Mouse (Mus musculus) cerebellum, adult (tissue): Measurements from ENCODE around the gene Dock1.

Experiments
- ATAC-seq: cut with Nextera tagmentation; 2 replicates; pipeline ENCODE4 v1.9.2; 2017; ENCODE audit warnings: mild to moderate bottlenecking, moderate library complexity, mixed read lengths; ENCODE audit not compliant: insufficient number of reproducible peaks, low FRiP score, low TSS enrichment

Dock1 gene

DNA sequence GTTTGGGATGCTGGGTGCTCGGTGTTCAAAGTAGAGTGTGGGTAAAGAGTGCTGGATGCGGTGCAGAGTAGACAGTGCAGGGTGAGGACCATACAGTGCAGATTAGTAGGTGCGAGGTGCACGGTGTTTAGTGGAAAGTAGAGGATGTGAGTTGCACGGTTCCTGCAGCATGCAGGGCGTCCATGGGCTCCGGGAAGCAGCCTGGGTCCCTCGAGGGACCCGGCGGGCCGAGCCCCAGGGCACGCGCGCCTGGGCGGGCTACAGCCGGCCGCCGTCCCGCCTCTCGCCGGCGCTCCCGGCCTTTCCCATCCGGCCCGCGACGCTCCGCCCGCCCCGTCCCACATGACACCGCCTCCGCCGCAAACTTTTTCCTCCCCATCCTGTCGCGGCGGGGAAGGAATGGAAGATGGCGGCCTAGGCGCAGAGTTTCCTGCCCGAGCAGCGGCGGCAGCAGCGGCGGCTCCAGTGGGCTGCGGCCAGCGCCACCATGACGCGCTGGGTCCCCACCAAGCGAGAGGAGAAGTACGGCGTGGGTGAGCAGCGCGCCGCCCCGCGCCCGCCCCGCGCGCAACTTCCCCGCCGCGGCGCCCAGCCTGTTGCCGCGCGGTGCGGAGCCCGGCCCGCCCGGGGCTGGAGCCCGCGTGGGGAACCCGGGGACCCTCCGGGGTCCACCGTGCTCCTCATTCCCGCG lies at the start of gene Dock1:
Dock1 (plus strand) TSS at position 343 of the 691 bp plus-strand sequence.
- no peak for ATAC-seq

- no peak for ATAC-seq
Observed at GRCm38 (mm10) chr7:134627906-134628305, 42.5 kb upstream of the Dock1 start.

DNA sequence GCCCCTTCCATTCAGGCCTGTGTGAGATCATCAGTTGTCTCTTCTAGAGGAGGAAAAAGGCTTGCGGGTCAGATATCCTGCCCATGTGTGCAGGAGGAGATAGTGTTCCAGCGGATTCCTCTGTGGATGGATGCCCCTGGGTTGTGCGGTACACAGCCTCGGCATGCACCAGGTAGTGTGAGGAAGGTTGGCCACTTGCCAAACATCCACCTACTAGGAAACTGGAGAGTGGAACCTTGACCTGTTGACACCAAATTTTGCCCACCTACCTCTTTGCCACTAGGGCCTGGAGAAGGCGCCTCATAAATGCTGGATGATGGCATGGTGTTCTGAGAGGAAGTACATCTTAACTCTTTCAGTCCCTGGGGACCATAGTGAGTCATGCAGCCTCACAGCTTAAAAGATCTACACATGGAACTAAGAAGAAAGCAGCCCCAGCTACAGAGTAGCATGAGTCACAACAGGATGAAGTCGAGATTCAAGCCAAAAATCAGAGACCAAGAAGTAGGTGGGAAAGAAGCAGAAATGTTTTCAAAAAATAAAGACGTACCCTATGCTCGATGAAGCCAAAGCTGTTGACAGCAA lies 20.1 kb upstream of the Dock1 start:
- ATAC-seq, result no peak

DNA sequence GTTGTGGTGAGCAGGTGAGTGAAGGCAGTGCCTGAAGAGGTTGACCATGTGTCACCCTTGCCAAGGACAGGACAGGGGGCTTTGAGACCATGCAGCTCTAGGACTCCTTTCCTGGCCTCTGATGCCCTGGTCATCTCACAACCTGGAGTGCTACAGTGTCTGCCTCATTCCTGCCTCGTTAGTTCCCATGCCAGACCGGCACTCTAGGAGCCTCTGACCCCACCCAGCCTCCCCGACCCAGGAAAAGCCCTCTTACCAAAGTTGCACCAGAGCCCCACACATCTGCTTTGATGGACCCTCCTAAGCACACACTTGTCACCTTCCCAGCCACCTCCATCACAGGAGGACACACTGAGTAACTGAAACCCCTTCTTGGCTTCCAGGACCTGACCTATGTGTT lies 19.4 kb upstream of the Dock1 start:
- no peak for ATAC-seq

GRCm38 (mm10) chr7:134663241-134663640 lies 7.2 kb upstream of the Dock1 start:
- no peak for ATAC-seq

DNA sequence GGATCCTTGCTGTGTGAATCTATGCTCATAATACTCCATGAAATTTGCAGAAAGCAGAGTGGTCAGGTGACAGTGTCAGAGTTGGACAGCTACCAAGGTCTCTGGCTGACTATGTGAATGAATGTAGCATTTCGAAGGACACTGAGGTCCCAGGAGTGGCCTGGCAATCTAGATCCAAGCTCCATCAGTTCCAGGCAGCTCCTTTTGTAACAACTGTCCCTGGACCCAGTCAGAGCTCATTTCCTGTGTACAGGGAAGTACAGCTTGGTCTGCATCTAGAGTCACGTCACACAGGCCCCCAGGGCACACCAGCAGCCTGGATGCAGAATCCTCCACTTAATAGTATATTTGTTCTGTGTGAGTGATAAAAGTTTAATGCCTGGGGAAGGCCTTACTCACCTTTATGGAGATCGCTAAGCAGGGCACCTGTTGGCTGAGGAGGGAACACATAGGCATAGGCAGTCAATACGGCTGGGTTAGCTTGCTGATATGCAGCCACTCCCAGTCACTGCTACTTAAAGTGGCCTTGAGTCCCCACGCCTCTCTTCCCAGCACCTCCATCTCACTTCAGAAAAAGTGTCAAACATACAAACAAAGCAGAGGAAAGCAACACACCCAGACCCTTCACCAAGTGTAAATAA lies 4.7 kb upstream of the Dock1 start:
- ATAC-seq, result no peak

- ATAC-seq, result no peak
Observed at GRCm38 (mm10) chr7:134667271-134667702, 3.2 kb upstream of the Dock1 start.

GRCm38 (mm10) chr7:134669474-134670311 lies 761 bp upstream of the Dock1 start:
- ATAC-seq, result no peak

GRCm38 (mm10) chr7:134671003-134671461 lies 578 bp downstream of the Dock1 start:
- no peak for ATAC-seq

- no peak for ATAC-seq
Observed at GRCm38 (mm10) chr7:134671467-134671901, 1.0 kb downstream of the Dock1 start.

- ATAC-seq, result no peak
Observed at GRCm38 (mm10) chr7:134673135-134673534, 2.7 kb downstream of the Dock1 start.

GRCm38 (mm10) chr7:134673952-134674351 lies 3.5 kb downstream of the Dock1 start:
- ATAC-seq, result no peak

- ATAC-seq, result no peak
Observed at GRCm38 (mm10) chr7:134677852-134678251, 7.4 kb downstream of the Dock1 start.

- no peak for ATAC-seq
Observed at GRCm38 (mm10) chr7:134679314-134680158, 9.1 kb downstream of the Dock1 start.

GRCm38 (mm10) chr7:134680161-134680560 lies 9.7 kb downstream of the Dock1 start:
- no peak for ATAC-seq

GRCm38 (mm10) chr7:134681729-134682527 lies 11.5 kb downstream of the Dock1 start:
- ATAC-seq, result no peak

GRCm38 (mm10) chr7:134688332-134688731 lies 17.9 kb downstream of the Dock1 start:
- ATAC-seq, result no peak

DNA sequence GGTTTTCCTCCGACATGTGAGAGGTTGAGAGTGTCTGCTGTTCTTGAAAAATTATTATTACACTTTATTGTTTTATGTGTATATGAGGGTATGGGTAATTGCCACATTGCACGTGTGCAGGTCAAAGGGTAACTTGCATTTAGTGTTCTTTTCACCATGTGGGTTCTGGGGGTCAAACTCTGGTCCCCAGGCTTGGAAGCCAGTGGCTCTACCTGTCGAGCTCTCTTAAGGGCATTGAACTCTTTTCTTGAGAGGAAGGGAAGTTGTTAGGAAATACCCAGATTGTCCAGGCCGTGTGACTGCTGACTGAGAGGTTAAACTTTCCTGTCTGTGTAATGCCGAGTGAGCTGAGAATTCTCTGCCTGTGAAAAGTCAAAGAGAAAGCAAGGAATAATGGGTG lies 19.7 kb downstream of the Dock1 start:
- ATAC-seq, result no peak

DNA sequence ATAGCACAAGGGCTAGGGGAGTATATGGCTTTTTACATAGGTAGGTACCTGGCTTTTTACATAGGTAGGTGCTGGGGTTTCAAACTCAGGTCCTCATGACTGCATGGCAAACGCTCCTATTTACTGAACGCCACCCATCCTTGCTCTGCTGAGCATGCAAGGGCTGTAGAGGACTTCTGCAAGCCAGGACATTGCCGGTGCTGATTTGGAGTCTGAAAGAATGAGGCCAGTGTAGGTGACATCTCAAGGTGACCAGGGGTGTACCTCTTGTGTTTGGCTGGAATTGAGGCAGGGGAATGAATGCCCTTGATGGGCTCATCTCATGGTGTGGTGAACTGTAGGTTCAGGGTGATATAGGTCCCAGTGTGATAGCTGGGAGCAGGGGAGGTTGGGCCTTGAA lies 20.4 kb downstream of the Dock1 start:
- no peak for ATAC-seq
